Mouse (Mus musculus): ENCODE results near the gene Hist2h3c1. TPM values are rescaled to one million over a fixed set of nuclear protein-coding genes. Genes with fewer than 3 reads are reported as not detected.
A peak's percentile ranks its signal among the peaks of the same experiment; 100 is the strongest.
"Not testable (repeated sequence)": the region's sequence is repeated elsewhere in the genome, so short reads cannot be mapped to it uniquely, and the experiment has no call there.

The Hist2h3c1 gene
- total RNA-seq, 2 experiments from 2014 or later = not detected

DNA sequence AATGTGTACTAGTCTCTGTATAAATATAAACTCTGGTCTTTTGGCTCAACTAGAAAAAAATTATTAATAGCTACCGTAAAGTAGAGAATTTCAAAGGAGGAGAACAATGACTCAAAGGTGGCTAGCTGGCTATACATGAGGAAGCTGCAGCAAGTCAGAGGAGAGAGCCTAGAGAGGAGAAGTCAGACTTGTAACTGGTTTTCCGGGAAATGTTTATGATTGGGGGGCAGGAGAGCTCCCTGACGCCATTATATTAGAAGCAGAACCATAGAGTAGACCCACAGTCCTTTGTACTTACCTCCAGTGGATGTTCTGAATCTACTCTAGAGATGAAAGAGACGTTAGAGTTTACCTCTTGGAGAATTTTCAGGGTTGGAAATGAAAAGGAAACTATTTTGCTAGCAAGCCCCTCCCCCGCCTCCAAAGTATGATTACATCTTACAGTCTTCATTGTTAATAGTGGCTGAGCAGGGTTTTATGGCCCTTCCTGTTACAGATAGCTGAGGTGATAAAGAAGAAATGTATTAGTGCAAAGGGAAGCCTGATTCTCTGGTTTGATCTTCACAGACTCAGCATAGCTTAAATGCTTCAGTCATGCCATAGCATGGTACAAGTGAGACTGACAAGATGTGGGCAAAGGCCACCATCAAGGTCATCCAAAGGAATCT lies 9.6 kb downstream of the Hist2h3c1 start:
- no peak for DNase-seq

DNA sequence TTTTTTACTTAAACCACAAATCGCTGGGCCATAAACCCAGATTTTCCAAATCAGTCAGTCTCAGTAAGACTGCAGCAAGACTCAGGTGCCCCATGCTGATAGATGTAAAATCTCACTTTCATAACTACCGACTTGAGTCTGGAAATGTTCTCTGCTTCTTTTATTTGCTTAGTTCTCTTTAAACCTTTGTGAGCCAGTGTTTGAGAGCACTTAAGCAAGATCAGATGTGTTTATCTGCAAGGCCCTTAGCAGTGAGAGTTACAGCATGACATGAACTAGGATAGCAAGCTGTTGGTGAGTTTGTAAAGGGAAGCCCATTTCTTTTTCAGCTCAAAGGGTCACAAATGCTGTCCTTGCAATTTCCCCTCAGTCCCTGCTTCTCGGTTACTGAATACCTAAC lies 10.7 kb downstream of the Hist2h3c1 start:
- no peak for DNase-seq

DNA sequence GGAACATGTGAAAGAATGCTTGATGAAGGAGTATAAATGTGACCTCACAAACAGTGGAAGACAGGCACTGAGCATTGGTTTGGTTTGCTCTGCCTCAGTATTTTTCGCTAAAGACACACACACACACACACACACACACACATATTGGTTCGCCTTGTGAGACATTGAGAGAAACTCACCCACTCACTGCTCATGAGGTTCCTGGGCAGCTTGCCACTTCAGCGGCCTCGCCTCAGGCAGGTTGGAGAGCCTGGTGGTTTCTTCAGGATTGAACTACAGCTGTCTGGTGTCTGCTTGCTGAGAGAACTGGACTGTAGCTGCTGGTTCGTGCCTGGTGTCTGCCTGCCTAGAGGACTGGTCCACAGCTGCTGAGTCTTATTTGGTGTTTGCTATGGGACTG lies 13.7 kb downstream of the Hist2h3c1 start:
- DNase-seq = no peak

DNA sequence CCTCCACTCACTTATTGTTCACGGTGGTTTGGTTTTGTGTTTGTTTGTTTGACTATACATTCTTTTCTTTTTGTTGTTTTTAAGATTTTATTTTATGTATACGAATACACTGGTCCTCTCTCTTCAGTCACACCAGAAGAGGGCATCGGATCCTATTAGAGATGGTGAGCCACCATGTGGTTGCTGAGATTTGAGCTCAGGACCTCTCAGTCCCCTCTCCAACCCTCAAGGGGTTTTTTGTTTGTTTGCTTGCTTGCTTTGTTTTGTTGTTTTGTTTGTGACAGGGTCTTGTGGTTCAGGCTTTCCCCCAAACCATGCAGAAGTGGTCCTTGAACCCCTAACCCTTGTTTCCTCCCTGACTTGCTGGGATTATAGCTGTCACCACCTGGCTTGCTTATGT lies 15.1 kb downstream of the Hist2h3c1 start:
- no peak for DNase-seq

DNA sequence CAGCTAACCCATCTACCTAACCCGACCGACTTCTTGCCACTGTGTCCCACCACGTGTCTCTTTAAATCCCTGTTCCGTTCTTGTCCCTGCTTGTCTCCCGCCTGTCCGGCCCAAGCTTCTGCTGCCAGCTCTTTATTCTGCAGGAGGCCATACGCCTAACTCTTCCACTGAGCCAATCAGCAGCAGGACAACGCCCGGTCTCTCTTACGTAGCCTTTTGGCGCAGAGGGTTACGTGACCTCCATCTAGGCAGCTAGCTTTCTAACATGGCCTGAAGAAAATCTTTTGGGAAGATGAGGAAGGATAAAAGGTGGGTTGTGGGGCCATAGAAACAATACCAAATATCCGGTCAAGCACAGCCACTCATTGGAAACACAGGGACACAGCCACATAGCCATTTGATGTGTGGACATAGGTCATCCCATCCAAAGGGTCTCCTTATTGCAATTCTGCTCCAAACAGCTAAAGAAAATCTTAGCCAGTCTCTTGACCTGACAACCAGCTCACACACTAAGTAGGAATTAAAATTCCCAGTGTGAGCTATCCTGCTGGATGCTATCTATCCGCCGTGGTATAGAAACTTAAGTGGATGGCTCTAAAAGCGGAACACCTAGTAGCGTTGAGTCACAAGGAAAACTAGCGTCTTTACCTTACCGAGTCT lies 15.9 kb downstream of the Hist2h3c1 start:
- DNase-seq = peak; percentile 92 to 95

DNA sequence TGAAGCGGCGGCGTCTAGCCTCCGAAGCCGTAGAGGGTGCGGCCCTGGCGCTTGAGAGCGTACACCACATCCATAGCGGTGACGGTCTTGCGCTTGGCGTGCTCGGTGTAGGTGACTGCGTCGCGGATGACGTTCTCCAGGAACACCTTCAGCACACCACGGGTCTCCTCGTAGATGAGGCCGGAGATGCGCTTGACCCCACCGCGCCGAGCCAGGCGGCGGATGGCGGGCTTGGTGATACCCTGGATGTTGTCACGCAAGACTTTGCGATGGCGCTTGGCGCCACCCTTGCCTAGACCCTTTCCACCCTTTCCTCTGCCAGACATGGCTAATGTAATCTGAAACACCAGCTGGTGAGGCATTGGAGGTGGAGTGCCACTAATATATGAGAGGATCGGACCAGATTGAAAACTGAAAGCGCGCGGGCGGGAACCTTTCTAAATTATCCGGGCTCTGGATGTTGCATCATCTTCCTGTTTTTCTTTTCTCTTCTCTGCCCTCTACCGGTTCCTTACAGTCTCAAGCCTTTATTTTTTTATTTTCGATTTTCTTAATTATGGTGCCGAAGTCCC lies 16.6 kb downstream of the Hist2h3c1 start, which contains the start of gene Hist2h4:
Gene Hist2h4, minus strand, starts transcription at position 333 of the 572 bp plus-strand sequence.
- peak; percentile 98 to 99 for DNase-seq

DNA sequence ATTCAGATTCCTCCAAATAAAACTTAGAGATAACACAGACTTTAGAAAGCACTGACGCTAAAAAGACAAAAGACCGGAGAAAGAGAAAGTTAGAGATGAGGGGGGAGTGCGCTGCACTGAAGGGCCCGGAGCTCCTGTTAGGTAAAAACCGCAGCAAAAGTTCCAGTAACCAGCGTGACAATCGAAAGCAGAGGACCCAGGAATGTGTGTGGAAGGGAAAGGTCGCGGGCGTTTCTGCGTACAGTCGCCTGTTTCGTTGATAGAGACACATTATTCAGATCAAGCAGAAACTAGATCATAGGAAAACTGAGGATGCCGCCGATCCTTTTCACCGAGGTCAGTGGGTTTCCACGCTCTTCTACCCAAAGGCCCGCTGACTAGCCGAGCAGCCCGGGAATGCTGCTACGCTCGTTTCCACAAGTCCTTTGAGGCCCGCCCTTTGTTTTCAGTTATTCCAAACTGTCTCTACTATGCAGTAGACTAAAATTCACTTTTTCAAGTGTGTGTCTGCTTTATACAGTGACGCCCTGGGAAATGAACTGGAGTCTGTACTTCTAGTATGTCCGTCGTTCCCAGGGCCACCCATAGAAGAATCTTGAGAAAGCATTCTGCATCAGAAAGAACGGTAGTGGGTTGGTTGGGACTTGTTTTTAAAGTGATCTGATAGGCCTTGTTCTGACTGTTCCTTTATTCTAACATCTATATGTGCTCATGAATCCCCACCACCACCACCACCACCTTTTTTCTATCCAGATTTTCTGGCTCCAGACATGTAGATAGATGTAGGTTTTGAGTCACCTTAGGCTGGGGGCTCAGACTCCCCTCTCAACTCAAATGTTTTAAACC lies 17.3 kb downstream of the Hist2h3c1 start:
- peak in 1 of 2 experiments; percentile 82 for DNase-seq

DNA sequence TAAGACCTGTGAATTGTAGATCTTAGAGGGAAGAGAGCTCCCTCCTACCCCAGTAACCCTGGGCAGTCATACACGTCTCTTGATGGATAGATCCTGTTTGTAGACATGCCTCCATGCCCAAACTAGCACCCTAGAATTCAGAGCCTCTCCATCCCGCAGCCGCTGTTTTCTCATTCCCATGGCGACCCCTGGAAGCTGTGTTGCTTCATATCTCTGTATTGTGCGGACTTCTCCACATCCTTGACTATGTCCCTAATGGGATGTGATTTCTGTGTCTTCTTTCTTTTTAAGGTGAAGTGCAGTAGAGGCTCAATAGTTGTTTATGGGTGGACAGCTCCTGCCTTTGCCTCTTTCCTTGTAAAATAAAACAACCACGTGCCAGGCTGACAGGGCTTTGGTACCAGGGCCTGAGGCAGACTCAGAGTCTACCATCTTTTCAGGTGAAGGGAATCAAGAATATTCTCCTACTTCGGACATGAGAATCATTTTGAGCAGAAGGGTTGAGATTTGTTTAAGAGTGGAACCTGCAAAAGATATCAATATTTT lies 18.0 kb downstream of the Hist2h3c1 start:
- DNase-seq = peak in 1 of 2 experiments; percentile 38

DNA sequence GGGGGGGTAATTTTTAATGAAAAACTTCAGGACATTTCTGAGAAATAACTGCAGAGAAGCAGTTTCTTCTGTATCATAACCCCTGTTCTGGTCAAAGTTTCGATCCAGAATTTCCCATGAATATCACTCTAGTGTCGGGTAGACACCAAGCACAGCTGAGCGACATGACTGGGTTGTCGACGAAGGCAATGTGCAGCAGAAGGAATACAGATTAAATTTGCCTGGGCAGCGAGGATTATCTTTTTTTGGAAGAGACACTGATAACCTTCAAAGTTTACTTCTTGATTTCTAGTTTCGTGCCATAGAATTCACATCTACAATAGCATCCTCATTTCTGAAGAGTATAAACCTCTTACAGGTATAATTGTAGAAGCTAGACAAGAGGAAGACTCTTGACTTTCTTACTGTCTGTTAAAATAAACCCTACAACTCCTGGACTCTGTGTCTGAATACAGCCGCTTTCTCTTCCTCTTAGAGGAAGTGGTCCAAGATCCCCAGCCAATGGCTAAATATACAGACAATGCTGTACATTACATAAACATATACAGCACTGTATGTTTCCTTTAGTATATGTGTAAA lies 19.7 kb downstream of the Hist2h3c1 start:
- DNase-seq = no peak

DNA sequence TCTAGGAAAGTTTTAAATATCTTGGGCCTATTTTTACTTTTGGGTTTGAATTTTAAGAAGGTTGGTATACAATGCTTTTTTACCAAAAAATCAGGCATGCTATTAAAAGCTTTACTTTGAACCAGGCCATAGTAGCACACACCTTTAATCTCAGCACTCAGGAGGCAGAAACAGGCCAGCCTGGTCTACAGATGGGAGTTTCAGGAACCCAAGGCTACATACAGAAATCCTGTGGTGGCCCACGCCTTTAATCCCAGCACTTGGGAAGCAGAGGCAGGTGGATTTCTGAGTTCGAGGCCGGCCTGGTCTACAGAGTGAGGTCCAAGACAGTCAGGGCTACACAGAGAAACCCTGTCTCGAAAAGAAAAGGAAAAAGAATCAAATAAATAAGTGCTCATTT lies 21.1 kb downstream of the Hist2h3c1 start:
- DNase-seq = no peak

DNA sequence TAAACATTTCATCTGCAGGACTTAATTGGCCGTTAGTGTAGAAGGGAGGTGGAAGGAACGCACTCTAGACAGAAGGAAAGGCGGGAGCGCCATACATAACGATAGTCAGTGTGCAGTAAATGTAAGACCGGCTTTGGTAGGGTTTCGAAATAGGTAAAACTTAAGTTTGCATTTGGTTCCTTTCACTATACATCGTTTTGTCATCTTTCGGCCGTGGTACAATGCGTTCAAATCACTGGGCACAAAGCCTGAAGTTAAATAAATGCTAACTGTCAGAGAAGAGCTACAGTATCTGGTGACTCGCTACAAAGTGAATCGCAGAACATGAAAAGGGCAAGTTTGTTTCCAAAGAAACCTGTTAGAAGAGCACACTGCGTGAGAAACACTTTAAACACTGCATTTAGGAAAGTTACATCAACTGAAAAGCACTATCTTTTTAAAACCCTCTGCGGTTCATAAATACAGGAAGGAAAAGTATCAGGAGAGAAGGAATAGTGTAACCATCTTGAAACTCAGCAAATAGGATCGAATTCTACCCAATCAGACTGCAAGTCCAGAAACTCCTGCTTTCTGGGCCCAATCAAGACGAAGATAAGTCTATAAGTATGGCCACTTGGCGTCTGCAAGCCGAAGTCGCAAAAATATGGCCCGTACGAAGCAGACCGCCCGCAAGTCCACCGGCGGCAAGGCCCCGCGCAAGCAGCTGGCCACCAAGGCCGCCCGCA lies 21.7 kb downstream of the Hist2h3c1 start, which contains the start of gene Hist2h3b:
Gene Hist2h3b, plus strand, starts transcription at position 604 of the 725 bp plus-strand sequence.
- DNase-seq = peak; percentile 85 to 89

DNA sequence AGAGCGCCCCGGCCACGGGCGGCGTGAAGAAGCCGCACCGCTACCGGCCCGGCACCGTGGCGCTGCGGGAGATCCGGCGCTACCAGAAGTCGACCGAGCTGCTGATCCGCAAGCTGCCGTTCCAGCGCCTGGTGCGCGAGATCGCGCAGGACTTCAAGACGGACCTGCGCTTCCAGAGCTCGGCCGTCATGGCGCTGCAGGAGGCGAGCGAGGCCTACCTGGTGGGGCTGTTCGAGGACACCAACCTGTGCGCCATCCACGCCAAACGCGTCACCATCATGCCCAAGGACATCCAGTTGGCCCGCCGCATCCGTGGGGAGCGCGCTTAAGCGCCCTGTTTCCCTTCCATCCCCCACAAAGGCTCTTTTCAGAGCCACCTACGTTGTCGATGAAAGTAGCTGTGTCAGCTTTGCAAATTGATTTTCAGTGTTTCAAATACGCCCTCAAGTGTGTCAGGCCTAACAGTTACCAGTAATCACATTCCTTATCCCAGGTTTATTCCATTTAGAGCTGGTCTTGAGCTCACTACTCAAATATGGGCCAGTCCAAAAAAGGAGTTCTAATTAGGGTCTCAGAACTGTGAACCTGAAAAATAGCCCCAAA lies 22.4 kb downstream of the Hist2h3c1 start:
- not testable (repeated sequence) for DNase-seq

DNA sequence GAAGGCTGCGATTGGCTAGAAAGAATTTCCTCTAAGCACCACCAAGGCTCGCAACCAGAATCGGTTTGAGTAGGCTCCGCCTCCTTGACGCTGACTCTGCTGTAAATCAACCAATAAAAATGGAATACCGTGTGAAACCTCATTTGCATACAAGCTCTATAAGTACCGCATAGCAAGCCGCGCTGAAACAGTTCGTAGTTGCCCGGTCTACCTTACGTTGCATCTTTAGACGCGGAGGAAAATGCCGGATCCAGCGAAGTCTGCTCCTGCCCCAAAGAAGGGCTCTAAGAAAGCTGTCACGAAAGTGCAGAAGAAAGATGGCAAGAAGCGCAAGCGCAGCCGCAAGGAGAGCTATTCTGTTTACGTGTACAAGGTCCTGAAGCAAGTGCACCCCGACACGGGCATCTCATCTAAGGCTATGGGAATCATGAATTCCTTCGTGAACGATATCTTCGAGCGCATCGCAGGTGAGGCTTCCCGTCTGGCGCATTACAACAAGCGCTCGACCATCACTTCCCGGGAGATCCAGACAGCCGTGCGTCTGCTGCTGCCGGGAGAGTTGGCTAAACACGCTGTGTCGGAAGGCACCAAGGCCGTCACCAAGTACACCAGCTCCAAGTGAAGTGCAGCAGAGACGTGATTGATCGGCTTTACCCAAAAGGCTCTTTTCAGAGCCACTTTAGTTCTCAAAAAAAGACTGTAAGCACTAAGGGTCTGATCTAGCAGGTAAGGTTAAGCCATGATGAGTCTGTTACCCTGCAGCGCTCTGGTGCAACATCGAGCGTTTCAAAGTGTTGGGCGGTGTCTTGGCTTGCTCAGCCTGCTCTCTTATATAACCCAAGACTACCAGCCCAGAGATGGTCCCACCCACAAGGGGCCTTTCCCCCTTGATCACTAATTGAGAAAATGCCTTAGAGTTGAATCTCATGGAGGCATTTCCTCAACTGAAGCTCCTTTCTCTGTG lies 23.3 kb downstream of the Hist2h3c1 start, which contains the start of gene Hist2h2bb:
Gene Hist2h2bb, plus strand, starts transcription at position 242 of the 964 bp plus-strand sequence.
- peak; percentile 94 to 97 for DNase-seq

DNA sequence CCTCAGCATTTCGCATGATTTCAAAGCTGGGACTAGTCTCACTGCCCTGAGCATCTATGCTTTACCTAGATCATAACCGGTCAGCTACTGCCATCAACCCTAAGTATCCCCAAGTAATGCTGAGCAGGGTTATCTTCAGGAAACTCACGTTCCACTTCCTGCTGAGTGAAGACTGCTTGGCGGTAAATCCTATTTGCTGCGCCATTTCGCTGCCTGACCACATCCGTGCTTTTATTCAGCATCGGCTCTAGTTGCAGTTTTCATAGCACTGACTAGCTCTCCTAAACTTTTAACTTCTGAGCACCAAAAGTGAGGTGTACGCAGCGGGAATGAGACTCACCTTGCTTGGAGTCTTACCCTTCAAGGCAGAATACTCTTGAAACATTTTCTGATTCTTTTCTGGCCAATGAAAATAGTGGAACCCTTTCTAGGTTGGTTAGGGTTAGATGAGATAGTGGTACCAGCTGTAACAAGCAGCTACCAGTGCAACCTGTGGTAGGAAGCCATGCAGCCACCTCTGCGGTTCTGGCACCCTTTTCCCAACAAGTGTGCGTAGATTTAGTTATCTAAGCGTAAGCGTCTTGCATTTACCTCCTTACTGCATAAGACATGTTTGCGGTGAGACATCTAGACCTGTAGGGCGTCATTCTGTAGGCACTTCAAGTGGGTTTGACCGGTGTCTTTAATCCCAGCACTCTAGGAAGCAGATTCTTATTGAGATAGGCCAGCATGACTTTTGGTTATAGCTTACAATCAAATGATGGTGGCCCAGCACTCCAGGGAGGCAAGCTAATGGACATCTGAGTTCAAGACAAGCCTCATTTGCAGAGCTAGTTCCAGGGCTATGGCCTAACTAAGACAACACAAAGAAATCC lies 27.3 kb downstream of the Hist2h3c1 start:
- peak in 1 of 2 experiments; percentile 21 for DNase-seq

DNA sequence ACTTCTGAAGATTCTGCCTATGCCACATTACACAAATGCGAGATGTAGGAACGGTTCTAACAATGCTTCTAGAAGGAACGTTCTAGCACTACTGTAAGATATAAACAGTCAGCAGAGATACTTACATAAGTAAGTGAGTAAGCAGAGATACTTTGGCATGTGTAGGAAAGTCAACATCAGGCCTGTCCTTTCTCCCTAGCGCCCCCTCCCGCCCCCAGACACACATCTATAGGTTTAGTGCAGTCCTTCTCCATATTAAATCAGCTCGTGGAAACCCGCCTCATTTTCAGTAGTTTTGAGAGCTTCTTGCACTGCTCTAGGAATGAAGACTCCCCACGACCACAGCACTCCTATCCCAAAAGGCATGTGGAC lies 30.9 kb downstream of the Hist2h3c1 start:
- DNase-seq = no peak

DNA sequence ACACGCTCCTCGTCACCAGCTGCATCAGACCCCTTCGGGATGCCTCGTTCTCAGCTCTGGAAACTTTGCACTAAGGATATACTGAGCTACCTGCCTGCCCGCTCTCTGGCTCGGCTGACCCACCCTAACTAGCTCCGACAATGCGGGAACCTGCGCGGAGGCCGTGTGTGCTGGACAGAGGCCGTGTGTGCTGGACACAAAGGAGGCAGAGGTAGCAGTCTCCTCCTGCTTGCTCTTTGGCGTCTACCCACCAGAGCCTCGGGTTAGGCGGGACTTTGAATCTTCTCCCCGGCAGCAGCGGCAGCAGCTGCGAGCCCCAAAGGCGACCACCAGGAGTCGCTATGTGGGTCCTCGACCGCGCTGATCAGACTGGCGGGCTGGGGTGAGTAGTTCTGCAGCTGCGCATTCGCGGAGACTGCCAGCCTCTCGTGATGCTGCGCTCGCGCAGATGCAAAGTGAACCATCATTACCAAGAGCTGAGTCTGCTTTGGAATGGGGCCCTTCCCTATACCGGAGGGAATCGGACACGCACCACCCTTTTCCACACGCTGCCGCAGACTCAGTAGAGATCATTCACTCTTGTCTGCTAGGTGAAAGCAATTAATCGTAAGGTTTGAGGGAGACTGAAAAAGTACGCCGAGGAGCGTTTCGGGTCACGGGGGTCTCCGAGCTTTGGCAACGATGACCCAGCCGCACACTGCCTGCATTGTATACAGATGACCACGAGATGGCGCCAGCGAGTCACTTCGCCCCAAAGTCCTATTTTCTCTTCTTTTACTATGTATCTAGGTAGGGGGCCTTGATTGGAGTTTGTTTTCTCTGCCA lies 31.5 kb downstream of the Hist2h3c1 start:
- peak; percentile 88 to 94 for DNase-seq

DNA sequence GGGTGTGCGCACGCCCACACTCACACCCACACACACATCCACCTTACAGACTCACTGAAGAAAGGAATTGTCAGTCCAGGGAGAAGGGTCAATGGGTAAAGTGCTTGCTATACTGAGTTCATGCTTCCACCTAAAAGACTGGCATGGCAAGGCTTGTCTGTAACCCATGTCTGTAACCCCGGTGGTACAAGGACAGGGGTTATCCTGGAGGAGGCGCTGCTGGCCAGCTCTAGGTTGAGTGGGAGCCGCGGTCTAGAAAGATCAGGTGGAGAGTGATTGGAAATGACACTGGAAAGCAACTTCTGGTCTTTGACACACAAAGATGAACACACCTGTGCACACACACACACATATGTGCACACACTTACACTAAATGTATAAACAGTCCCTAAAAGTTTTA lies 34.2 kb downstream of the Hist2h3c1 start:
- DNase-seq = no peak
